In the genomic region with DNA sequence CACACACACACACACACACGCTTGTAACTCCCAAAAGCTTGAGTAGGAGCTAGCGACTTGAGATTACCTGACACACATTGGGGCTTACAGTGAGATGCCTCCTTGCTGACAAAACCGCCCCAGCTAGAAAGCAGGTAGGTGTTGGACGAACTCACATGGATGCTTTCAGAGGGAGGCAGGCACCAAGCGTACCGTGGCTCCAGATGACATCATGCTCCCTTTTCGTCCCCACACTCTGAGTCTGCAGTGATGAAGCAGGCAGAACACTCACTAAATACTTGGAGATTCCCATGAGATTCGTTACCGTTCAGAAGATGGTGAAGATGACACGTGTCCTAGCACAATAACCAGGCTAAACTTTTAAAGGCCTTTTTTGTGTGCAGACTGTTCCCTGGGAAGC, we compare ENCODE assay signal across 12 mouse cellular contexts.
"Had no signal": no experiment of that assay in that cellular context is flagged by ENCODE, and none has a peak within 500 bp of the region (broad histone marks: within the 10 kb centered on the region; RNA-seq: fewer than 3 reads in every experiment).

No protein-coding gene starts in this region.

- DNase-seq: retina, postnatal 1 day; right cerebral cortex, adult 18-20 months; right cerebral cortex, postnatal 14 days; right cerebral cortex, postnatal 25 days; right cerebral cortex, postnatal 4 days; spleen, adult 18-20 months; thymus, adult 18-20 months; thymus, adult 2 months; thymus, postnatal 14 days; thymus, postnatal 25 days; thymus, postnatal 36 days; thymus, postnatal 4 days had no signal
